Comparison of ENCODE assay signal across 8 mouse cellular contexts in the genomic region with DNA sequence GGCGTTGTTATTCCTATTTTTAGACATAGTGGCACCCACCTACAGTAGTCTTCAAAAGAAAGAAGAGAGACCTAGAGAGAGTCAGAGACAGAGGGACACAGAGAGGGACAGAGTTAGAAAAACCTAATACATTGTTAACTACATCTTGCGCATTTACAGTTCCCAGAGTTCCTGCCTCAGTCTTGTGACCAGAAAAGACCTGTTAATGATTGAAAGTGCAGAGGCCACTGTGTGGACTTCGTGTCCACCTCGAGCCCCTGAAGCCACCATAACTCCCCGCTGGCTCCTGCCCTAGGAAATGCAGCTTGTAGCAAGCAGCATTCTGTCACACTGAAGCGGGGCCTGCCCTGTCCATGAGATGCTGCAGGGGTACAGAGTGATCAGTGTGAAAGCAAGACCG. TPM values are rescaled to one million over a fixed set of nuclear protein-coding genes. Genes with fewer than 3 reads are reported as not detected.
DNase-seq lines count a peak whose midpoint lies in the region; ATAC-seq and TF ChIP-seq lines count a peak whose summit lies in the region.

No protein-coding gene starts in this region.

- H3K9ac ChIP-seq in forebrain, postnatal 0 days = 0 out of 2 replicates have a peak overlapping the region, but pooled peaks have one; percentile 77
- peak overlapping the region; percentile 88 for H3K9ac ChIP-seq in limb, embryonic 12.5 days (replicated peaks)

- H3K36me3 ChIP-seq in G1E (replicated peaks) = peaks cover 26% of the 10 kb centered on the region
- peaks cover 14% of the 10 kb centered on the region for H3K36me3 ChIP-seq in forebrain, postnatal 0 days (ENCODE audit: insufficient read depth)
- H3K36me3 ChIP-seq in limb, embryonic 12.5 days = peaks cover 18% of the 10 kb centered on the region
- 0 out of 2 replicates have a peak, but pooled peaks cover 4% of the 10 kb centered on the region for H3K36me3 ChIP-seq in small intestine, adult 2 months (ENCODE audit: control insufficient read depth, insufficient read depth, low read length)

- ATAC-seq in G1E (ENCODE audit: extremely low read depth, insufficient number of reproducible peaks, low FRiP score, poor library complexity, severe bottlenecking) = no peak
- ATAC-seq in forebrain, postnatal 0 days = 0 out of 2 replicates have a peak, but pooled peaks have one; percentile 0
- ATAC-seq in limb, embryonic 12.5 days (ENCODE audit: insufficient number of reproducible peaks, insufficient read depth, low FRiP score, low TSS enrichment, low read depth) = no peak

- peak overlapping the region; percentile 98 for H3K27ac ChIP-seq in gastrocnemius, adult 2 months
- no peak overlapping the region for H3K27ac ChIP-seq in forebrain, postnatal 0 days (ENCODE audit: low read depth, low read length)
- H3K27ac ChIP-seq in limb, embryonic 12.5 days = peak overlapping the region; percentile 98
- no peak overlapping the region for H3K27ac ChIP-seq in small intestine, adult 2 months (ENCODE audit: insufficient read depth, low read depth, low read length)

- no peak for TF ChIP-seq CTCF in gastrocnemius, adult 2 months (IDR thresholded peaks at IDR 0.05)
- no peak for TF ChIP-seq CTCF in G1E (IDR thresholded peaks at IDR 0.05; ENCODE audit: low read depth, low read length)
- TF ChIP-seq CTCF in forebrain, postnatal 0 days (IDR thresholded peaks at IDR 0.05; ENCODE audit: low read depth) = no peak
- TF ChIP-seq CTCF in small intestine, adult 2 months (IDR thresholded peaks at IDR 0.05; ENCODE audit: extremely low read depth, insufficient read length, insufficient replicate concordance, low read depth, low read length) = no peak

- no peaks in the 10 kb centered on the region for H3K27me3 ChIP-seq in G1E (ENCODE audit: insufficient read depth, low read length)
- no peaks in the 10 kb centered on the region for H3K27me3 ChIP-seq in forebrain, postnatal 0 days (ENCODE audit: insufficient read depth, low read length)
- no peaks in the 10 kb centered on the region for H3K27me3 ChIP-seq in limb, embryonic 12.5 days
- H3K27me3 ChIP-seq in small intestine, adult 2 months (ENCODE audit: control insufficient read depth, insufficient read depth, low read length) = peaks cover 7% of the 10 kb centered on the region

- peaks cover 14% of the 10 kb centered on the region for H3K4me1 ChIP-seq in G1E (ENCODE audit: insufficient read depth, low read depth, low read length)
- H3K4me1 ChIP-seq in forebrain, postnatal 0 days (ENCODE audit: insufficient read depth) = 0 out of 2 replicates have a peak, but pooled peaks cover 3% of the 10 kb centered on the region
- peaks cover 9% of the 10 kb centered on the region for H3K4me1 ChIP-seq in limb, embryonic 12.5 days (replicated peaks)
- peaks cover 3% of the 10 kb centered on the region; the same call in 1 of the 2 replicates for H3K4me1 ChIP-seq in small intestine, adult 2 months (ENCODE audit: control insufficient read depth, insufficient read depth, insufficient read length, low read length)

- no peak for DNase-seq in gastrocnemius, adult 2 months
- no peak for DNase-seq in gastrocnemius, postnatal 4 days (ENCODE audit: low spot score in 2 of 2)
- peak; percentile 1 for DNase-seq in G1E (ENCODE audit: low spot score)
- DNase-seq in forebrain, postnatal 0 days = no peak
- DNase-seq in frontal cortex, postnatal 10 days (ENCODE audit: low spot score in 2 of 2) = no peak
- no peak for DNase-seq in left cerebral cortex, adult 18-20 months (ENCODE audit: low spot score in 2 of 2)

- H3K9me3 ChIP-seq in G1E (replicated peaks) = no peaks in the 10 kb centered on the region
- H3K9me3 ChIP-seq in forebrain, postnatal 0 days (ENCODE audit: low read length) = no peaks in the 10 kb centered on the region
- H3K9me3 ChIP-seq in limb, embryonic 12.5 days = no peaks in the 10 kb centered on the region

- H3K4me2 ChIP-seq in forebrain, postnatal 0 days (ENCODE audit: low read depth) = peak overlapping the region; percentile 53
- H3K4me2 ChIP-seq in limb, embryonic 12.5 days = peak overlapping the region; percentile 69

- 43% methylated on average over 7 of the region's 7 CpGs for WGBS in forebrain, postnatal 0 days
- 36% methylated on average over 7 of the region's 7 CpGs for WGBS in limb, embryonic 12.5 days
- 41% methylated on average over 7 of the region's 7 CpGs for WGBS in small intestine, adult 2 months

- intact Hi-C loops in gastrocnemius, adult 2 months (cut with DNase I) = loop anchor here (2.0 kb wide), 1 partner anchor 495 kb away; a partner anchor contains a TSS

- TF ChIP-seq POLR2A in small intestine, adult 2 months (IDR thresholded peaks at IDR 0.05; ENCODE audit: low read depth, low read length) = no peak

- H3K4me3 ChIP-seq in gastrocnemius, adult 2 months = peak overlapping the region; percentile 86
- H3K4me3 ChIP-seq in G1E (ENCODE audit: low read depth, low read length) = peak overlapping the region; percentile 100
- peak overlapping the region; percentile 74 for H3K4me3 ChIP-seq in forebrain, postnatal 0 days (ENCODE audit: low read depth, low read length)
- peak overlapping the region; percentile 87 for H3K4me3 ChIP-seq in limb, embryonic 12.5 days (replicated peaks)
- H3K4me3 ChIP-seq in small intestine, adult 2 months (ENCODE audit: low read depth, low read length) = peak overlapping the region; percentile 94

RNA-seq across cellular contexts. Expression of a gene that starts 0.7 kb away (rescaled TPM):
- 1 to 10 TPM; 2.6 to 3.2 TPM for total RNA-seq in gastrocnemius, adult 2 months (2021)
- 1 to 10 TPM; 5.2 to 5.7 TPM for total RNA-seq in gastrocnemius, postnatal 4 days (2021)
- total RNA-seq in G1E (2014; fragmentation: Nextera tagmentation) = 4.7 and 10.5 TPM in 2 replicates
- total RNA-seq in G1E (2017) = 2.4 and 3.2 TPM in 2 replicates
- polyA plus RNA-seq in G1E (2012) = 2.3 and 3.4 TPM in 2 replicates
- total RNA-seq in forebrain, postnatal 0 days (2014; rRNA removed) = 13.8 and 13.9 TPM in 2 replicates
- 8.1 and 8.5 TPM in 2 replicates for polyA plus RNA-seq in forebrain, postnatal 0 days (2015; fragmentation: Nextera tagmentation; extraction: Ambion mirVana)
- 16.0 and 22.4 TPM in 2 replicates for polyA plus RNA-seq in limb, embryonic 12.5 days (2016; fragmentation: Nextera tagmentation; extraction: Ambion mirVana)
- polyA plus RNA-seq in small intestine, adult 2 months (2012; rRNA removed) = 0.76 and 0.96 TPM in 2 replicates
- 10 to 100 TPM; 13.5 to 13.6 TPM for total RNA-seq in left cerebral cortex, adult 18-20 months (2021)

RNA-seq across cellular contexts. Expression of a gene that starts 1.1 kb away (rescaled TPM):
- 10 to 100 TPM; 11.6 to 13.6 TPM for total RNA-seq in gastrocnemius, adult 2 months (2021)
- total RNA-seq in gastrocnemius, postnatal 4 days (2021) = 10 to 100 TPM; 12.9 to 13.0 TPM
- total RNA-seq in G1E (2014; fragmentation: Nextera tagmentation) (23.8 and 24.3 TPM in 2 replicates), G1E (2017) (11.9 and 13.4 TPM in 2 replicates)
- 3.4 TPM in 2 replicates for polyA plus RNA-seq in G1E (2012)
- 11.6 and 15.0 TPM in 2 replicates for total RNA-seq in forebrain, postnatal 0 days (2014; rRNA removed)
- 11.5 and 13.9 TPM in 2 replicates for polyA plus RNA-seq in forebrain, postnatal 0 days (2015; fragmentation: Nextera tagmentation; extraction: Ambion mirVana)
- 24.1 and 24.8 TPM in 2 replicates for polyA plus RNA-seq in limb, embryonic 12.5 days (2016; fragmentation: Nextera tagmentation; extraction: Ambion mirVana)
- polyA plus RNA-seq in small intestine, adult 2 months (2012; rRNA removed) = 0.47 and 0.53 TPM in 2 replicates
- total RNA-seq in left cerebral cortex, adult 18-20 months (2021) = 10 to 100 TPM; 20.3 to 21.3 TPM

Comparison
In these comparisons a context has a peak if more than half of its experiments do, and no peak if none do; other contexts are left out.
1. H3K27ac ChIP-seq: peak in gastrocnemius, adult 2 months (single experiment) and limb, embryonic 12.5 days (single experiment); none in forebrain, postnatal 0 days (single experiment) and small intestine, adult 2 months (single experiment).
2. Peak in every context shown above with its lines, with median percentiles within 50 percentile points of each other: H3K4me3 ChIP-seq.